Mouse (Mus musculus) neural tube, embryonic 13.5 days (tissue): Measurements from ENCODE around the gene Gm9936. TPM values are rescaled to one million over a fixed set of nuclear protein-coding genes. Genes with fewer than 3 reads are reported as not detected.
"Not testable (repeated sequence)": the region's sequence is repeated elsewhere in the genome, so short reads cannot be mapped to it uniquely, and the experiment has no call there.

Source experiments
- ATAC-seq: fragments of 200-750 bp; cut with Nextera tagmentation; 2 replicates; pipeline ENCODE4 v1.8.0; 2017; ENCODE audit warnings: low read depth, mild to moderate bottlenecking, moderate TSS enrichment, moderate library complexity
- H3K27ac ChIP-seq: fragments of 300-500 bp; sonication (generic); replicated peaks from 2 replicates; pipeline ENCODE4 v1.5.1; 2015; ENCODE audit warnings: moderate library complexity, mild to moderate bottlenecking, inconsistent platforms
- H3K27me3 ChIP-seq: fragments of 300-500 bp; sonication (generic); 2 replicates; pipeline ENCODE4 v1.6.1; 2015; ENCODE audit warnings: mild to moderate bottlenecking, inconsistent platforms
- H3K36me3 ChIP-seq: fragments of 300-500 bp; sonication (generic); 2 replicates; pipeline ENCODE4 v1.6.1; 2015; ENCODE audit warnings: mild to moderate bottlenecking, inconsistent platforms
- H3K4me1 ChIP-seq: fragments of 300-500 bp; sonication (generic); replicated peaks from 2 replicates; pipeline ENCODE4 v1.6.1; 2015; ENCODE audit warnings: inconsistent platforms
- H3K4me2 ChIP-seq: fragments of 300-500 bp; sonication (generic); 2 replicates; pipeline ENCODE4 v1.6.1; 2015; ENCODE audit warnings: inconsistent platforms, mild to moderate bottlenecking, moderate library complexity
- H3K4me3 ChIP-seq: fragments of 300-500 bp; sonication (generic); 2 replicates; pipeline ENCODE4 v1.5.1; 2015; ENCODE audit warnings: mild to moderate bottlenecking, inconsistent platforms
- H3K9ac ChIP-seq: fragments of 300-500 bp; sonication (generic); 2 replicates; pipeline ENCODE4 v1.6.1; 2015; ENCODE audit warnings: moderate library complexity, mild to moderate bottlenecking, inconsistent platforms
- H3K9me3 ChIP-seq: fragments of 300-500 bp; sonication (generic); 2 replicates; pipeline ENCODE4 v1.6.1; 2016; ENCODE audit warnings: inconsistent platforms
- WGBS: fragments of 180-500 bp; shearing (Covaris S2); methylation state at CpG from one replicate; pipeline ENCODE4 v1.1.7; 2015; 5-methylcytosine and 5-hydroxymethylcytosine counted together
- polyA plus RNA-seq: library from polyadenylated mRNA; unstranded; fragments of >200 nt; fragmentation: Nextera tagmentation; extraction: Ambion mirVana; gene quantifications from 2 replicates; pipeline ENCODE4 v1.2.1, GENCODE M21; 2015

Gene Gm9936
- polyA plus RNA-seq, 1 experiment from 2014 or later = 1.3 TPM

GRCm38 (mm10) chr5:114875858-114876257 lies 17.4 kb upstream of the Gm9936 start:
- Histone ChIP-seq H3K9ac (no peak overlapping the region), H3K9me3 (no peaks in the 10 kb centered on the region), H3K4me1 (peaks cover 5% of the 10 kb centered on the region), H3K4me2 (no peak overlapping the region), H3K27ac (no peak overlapping the region), H3K27me3 (no peaks in the 10 kb centered on the region), H3K4me3 (no peak overlapping the region), H3K36me3 (no peaks in the 10 kb centered on the region)
- no peak for ATAC-seq
- 71% methylated on average over 6 of the region's 6 CpGs for WGBS

DNA sequence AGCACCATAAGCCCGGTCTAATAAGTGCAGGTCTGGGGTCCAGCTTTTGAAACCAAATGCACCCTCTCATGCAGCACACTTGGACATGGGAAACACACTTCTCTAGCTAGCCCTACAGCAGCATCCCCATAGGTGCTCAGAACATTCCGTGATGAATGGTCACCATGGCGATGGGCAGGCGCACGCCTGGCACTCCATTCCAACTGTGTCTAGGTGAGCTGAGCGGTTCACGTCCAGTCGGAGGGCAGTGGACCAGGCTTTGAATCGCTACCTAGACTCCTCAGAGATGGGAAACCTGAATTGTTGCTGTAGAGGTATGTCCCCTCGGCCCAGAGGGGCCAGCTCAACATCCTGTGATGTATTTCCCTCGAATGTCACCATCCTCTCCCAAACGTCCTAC lies 6.8 kb upstream of the Gm9936 start:
- H3K36me3 ChIP-seq = no peaks in the 10 kb centered on the region
- ATAC-seq = no peak

GRCm38 (mm10) chr5:114864813-114865212 lies 6.3 kb upstream of the Gm9936 start:
- no peaks in the 10 kb centered on the region for H3K4me1 ChIP-seq

More for the DNA sequence above, 6.8 kb upstream of the Gm9936 start:
- Histone ChIP-seq H3K4me3 (no peak overlapping the region), H3K4me1 (no peaks in the 10 kb centered on the region), H3K9me3 (peaks cover 13% of the 10 kb centered on the region), H3K9ac (no peak overlapping the region), H3K4me2 (no peak overlapping the region), H3K27me3 (no peaks in the 10 kb centered on the region), H3K27ac (no peak overlapping the region)
- 91% methylated on average over 12 of the region's 12 CpGs for WGBS

DNA sequence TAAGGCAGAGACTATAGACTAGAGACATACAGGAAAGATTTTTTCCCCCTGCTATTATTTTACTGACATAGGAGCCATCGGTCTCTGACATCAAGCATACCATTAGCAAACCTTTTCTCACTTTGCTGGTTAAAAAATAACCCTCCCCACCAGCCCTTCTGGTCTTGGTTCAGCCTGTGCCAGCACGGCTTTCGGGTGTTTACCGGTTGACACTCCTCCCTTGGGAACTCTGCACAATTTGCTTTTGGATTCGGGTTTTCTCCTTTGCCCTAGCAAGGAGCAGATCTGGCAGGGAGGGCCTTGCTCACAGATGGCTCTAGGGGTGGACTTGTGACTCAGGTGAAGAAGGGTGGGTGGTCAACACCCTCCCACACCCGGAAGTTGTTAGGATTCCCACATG lies 3.2 kb upstream of the Gm9936 start:
- WGBS = 80% methylated on average over 6 of the region's 6 CpGs
- Histone ChIP-seq H3K4me2 (no peak overlapping the region), H3K4me1 (0 out of 2 replicates have a peak, but pooled peaks cover 8% of the 10 kb centered on the region), H3K4me3 (no peak overlapping the region), H3K9me3 (no peaks in the 10 kb centered on the region), H3K27ac (no peak overlapping the region), H3K27me3 (peaks cover 12% of the 10 kb centered on the region; the same call in 1 of the 2 replicates), H3K9ac (no peak overlapping the region), H3K36me3 (no peaks in the 10 kb centered on the region)
- no peak for ATAC-seq

More at GRCm38 (mm10) chr5:114864813-114865212, 6.3 kb upstream of the Gm9936 start:
- Histone ChIP-seq H3K4me3 (no peak overlapping the region), H3K9ac (no peak overlapping the region), H3K4me2 (no peak overlapping the region), H3K9me3 (peaks cover 13% of the 10 kb centered on the region), H3K36me3 (no peaks in the 10 kb centered on the region), H3K27ac (no peak overlapping the region), H3K27me3 (no peaks in the 10 kb centered on the region)
- no peak for ATAC-seq
- WGBS = 76% methylated on average over 7 of the region's 7 CpGs

GRCm38 (mm10) chr5:114859253-114859652 lies 771 bp upstream of the Gm9936 start:
- H3K9ac ChIP-seq = peak overlapping the region; percentile 69
- peaks cover 12% of the 10 kb centered on the region; the same call in 1 of the 2 replicates for H3K27me3 ChIP-seq
- H3K36me3 ChIP-seq = no peaks in the 10 kb centered on the region
- no peak overlapping the region for H3K27ac ChIP-seq
- ATAC-seq = peak; percentile 42; the same call in 1 of the 2 replicates
- 6% methylated on average over 18 of the region's 18 CpGs for WGBS
- peak overlapping the region; percentile 61 for H3K4me2 ChIP-seq
- no peaks in the 10 kb centered on the region for H3K9me3 ChIP-seq
- 0 out of 2 replicates have a peak, but pooled peaks cover 8% of the 10 kb centered on the region for H3K4me1 ChIP-seq
- peak overlapping the region; percentile 32 for H3K4me3 ChIP-seq

DNA sequence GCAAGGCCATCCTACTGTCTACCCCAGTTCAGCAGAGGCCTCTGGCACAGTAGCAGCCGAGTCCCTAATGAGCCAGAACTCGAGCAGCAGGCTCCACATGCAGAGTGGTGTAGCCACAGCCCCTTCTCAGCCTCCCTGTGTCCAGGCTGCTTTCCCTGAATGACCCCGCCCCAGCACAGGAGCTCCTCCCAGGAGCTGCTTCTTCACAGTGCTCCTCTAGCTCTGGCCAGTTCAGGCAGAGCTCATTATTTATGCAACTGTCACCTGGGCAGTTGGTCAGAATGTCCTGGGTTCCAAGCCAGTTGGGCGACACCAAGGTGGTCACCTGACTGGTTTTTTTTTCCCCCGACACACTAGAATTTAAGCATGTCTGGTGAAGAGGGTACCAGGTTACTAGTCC lies 5.1 kb downstream of the Gm9936 start, which contains the start of gene 4930519G04Rik:
Gene 4930519G04Rik (plus strand): TSS at position 301 of the 400 bp plus-strand sequence.
- H3K4me3 ChIP-seq, H3K9ac ChIP-seq, ATAC-seq, H3K4me1 ChIP-seq, H3K4me2 ChIP-seq, H3K36me3 ChIP-seq, H3K9me3 ChIP-seq, H3K27ac ChIP-seq, H3K27me3 ChIP-seq: not testable (repeated sequence)
- 75% methylated on average over 3 of the region's 5 CpGs for WGBS

DNA sequence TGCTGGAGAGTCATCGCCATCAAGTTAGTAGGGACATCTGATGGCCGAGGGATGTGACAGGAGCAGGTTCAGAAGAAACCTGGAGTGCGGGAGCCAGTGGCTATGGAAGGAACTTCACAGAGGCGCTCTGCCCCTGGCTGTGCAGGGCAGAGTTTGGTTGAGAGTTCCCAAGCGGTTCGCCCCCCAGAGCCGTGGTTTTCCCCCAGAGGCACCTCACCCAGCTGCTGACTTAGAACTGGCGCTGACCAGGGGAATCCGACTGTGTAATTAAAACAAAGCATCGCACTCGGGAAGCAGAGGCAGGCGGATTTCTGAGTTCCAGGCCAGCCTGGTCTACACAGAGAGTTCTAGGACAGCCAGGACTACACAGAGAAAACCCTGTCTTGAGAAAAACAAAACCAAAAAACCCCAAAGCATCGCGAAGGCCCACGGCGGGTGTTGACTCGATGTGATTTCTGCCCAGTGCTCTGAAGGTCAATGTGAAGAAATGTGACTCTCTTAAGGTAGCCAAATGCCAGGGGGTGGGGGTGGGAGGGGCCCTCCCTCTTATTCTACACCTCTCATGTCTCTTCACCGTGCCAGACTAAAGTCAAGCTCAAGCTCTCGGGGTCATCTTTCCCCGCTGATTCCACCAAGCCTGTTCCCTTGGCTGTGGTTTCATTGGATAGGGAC lies 6.8 kb downstream of the Gm9936 start:
- H3K27ac ChIP-seq = no peak overlapping the region
- 90% methylated on average over 20 of the region's 20 CpGs for WGBS
- H3K9ac ChIP-seq = no peak overlapping the region
- no peak overlapping the region for H3K4me3 ChIP-seq
- no peaks in the 10 kb centered on the region for H3K9me3 ChIP-seq
- H3K4me1 ChIP-seq = no peaks in the 10 kb centered on the region
- no peak overlapping the region for H3K4me2 ChIP-seq
- no peak for ATAC-seq
- H3K36me3 ChIP-seq = no peaks in the 10 kb centered on the region
- no peaks in the 10 kb centered on the region for H3K27me3 ChIP-seq

DNA sequence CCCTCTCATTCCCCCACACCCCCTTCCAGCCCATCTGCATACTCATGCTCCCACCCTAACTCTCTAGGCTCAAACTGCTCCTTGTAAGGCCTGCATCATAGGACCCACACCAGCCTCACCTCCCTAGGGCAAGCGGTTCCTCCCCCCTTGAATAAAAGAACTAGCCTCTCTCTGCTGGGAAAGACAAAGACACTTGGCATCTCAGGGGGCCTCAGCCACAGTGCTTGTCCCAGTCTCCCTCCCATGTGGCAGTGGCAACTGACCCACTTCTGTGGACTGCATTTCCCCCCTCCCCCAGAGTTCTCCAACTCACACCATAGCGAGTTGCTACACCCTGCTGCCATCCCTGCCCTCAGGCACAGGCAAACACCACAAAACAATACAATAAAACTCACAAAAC lies 14.1 kb downstream of the Gm9936 start:
- H3K4me2 ChIP-seq, H3K27ac ChIP-seq, H3K9ac ChIP-seq, ATAC-seq, H3K9me3 ChIP-seq, H3K27me3 ChIP-seq, H3K36me3 ChIP-seq, H3K4me3 ChIP-seq: not testable (repeated sequence)
- 49% methylated on average over 2 of the region's 2 CpGs for WGBS
- peaks cover 26% of the 10 kb centered on the region for H3K4me1 ChIP-seq

DNA sequence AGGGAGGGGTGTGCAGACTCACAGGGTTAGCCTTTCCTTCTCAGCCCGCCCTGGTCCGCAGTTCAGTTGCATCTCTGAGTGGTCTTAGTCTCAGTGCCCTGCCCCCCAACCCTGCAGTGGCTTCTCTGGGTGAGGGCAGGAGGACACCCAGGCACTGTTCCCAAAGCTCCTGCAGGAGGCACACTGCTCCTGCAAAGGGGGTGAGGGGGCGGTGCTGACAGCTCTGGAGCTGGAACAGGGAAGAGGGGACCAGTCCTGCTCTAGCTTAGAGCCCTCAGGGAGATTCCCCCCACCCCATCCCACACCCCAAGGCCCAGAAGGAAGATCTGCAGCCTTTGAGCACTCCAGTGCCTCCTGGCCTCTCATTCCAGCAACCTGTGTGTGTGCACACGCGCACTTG lies 15.8 kb downstream of the Gm9936 start:
- Histone ChIP-seq H3K9me3 (no peaks in the 10 kb centered on the region), H3K4me2 (no peak overlapping the region), H3K4me3 (no peak overlapping the region), H3K27me3 (no peaks in the 10 kb centered on the region), H3K36me3 (no peaks in the 10 kb centered on the region), H3K27ac (peak overlapping the region; percentile 49; the same call in 1 of the 2 replicates), H3K9ac (no peak overlapping the region), H3K4me1 (peaks cover 26% of the 10 kb centered on the region)
- WGBS = 68% methylated on average over 5 of the region's 5 CpGs
- 0 out of 2 replicates have a peak, but pooled peaks have one; percentile 57 for ATAC-seq

- not testable (repeated sequence) for H3K4me3 ChIP-seq, H3K4me2 ChIP-seq, H3K9ac ChIP-seq, H3K36me3 ChIP-seq, H3K9me3 ChIP-seq, H3K27me3 ChIP-seq
- WGBS = 59% methylated on average over 3 of the region's 3 CpGs
- Histone ChIP-seq H3K27ac (peak overlapping the region; percentile 28; the same call in 1 of the 2 replicates), H3K4me1 (peaks cover 26% of the 10 kb centered on the region)
- 0 out of 2 replicates have a peak, but pooled peaks have one; percentile 62 for ATAC-seq
Measured at GRCm38 (mm10) chr5:114842155-114842554, 16.3 kb downstream of the Gm9936 start.

DNA sequence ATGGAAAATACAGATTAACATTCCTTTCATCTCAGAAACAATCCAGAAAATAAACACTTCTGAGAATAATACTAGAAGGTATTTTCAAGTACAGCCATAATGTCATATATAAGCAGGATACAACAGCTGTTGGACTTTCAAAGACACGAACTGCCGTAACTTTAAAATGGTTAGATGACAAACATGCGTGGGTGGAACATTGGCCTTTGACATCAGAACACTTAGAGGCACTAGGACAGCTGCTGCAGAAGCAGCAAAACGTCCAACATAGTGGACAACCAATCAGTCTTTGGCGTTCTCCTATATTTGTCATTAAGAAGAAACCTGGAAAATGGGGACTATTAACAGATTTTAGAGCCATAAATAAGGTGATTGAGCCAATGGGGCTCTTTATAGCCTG lies 18.0 kb downstream of the Gm9936 start:
- H3K9ac ChIP-seq, H3K9me3 ChIP-seq, H3K27ac ChIP-seq, H3K36me3 ChIP-seq, H3K27me3 ChIP-seq, H3K4me3 ChIP-seq, H3K4me2 ChIP-seq, ATAC-seq: not testable (repeated sequence)
- H3K4me1 ChIP-seq = peaks cover 26% of the 10 kb centered on the region
- 61% methylated on average over 5 of the region's 5 CpGs for WGBS

DNA sequence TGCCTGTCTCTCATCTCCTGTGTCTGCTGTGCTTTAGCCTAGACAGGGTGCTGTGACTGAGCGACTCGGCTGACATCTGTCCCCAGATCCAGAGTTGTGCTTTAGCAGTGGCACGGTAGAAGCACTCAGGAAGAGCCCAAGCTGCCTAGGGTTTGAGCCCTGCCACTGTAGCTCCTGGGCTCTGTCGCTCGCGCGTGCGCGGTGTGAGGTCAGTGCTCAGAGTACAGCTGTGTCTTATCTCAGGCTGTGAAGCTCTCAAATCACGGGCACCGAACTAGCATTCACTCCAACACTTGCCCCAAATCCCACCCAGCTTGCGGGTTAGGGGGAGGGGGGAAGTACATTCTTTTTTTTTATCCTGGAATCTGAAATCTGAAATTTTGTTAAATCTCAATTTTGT lies 21.6 kb downstream of the Gm9936 start:
- no peak overlapping the region for H3K4me3 ChIP-seq
- H3K27me3 ChIP-seq = no peaks in the 10 kb centered on the region
- no peaks in the 10 kb centered on the region for H3K36me3 ChIP-seq
- peaks cover 5% of the 10 kb centered on the region for H3K4me1 ChIP-seq
- H3K4me2 ChIP-seq = no peak overlapping the region
- no peak for ATAC-seq
- H3K9ac ChIP-seq = no peak overlapping the region
- 72% methylated on average over 12 of the region's 12 CpGs for WGBS
- no peaks in the 10 kb centered on the region for H3K9me3 ChIP-seq
- no peak overlapping the region for H3K27ac ChIP-seq

DNA sequence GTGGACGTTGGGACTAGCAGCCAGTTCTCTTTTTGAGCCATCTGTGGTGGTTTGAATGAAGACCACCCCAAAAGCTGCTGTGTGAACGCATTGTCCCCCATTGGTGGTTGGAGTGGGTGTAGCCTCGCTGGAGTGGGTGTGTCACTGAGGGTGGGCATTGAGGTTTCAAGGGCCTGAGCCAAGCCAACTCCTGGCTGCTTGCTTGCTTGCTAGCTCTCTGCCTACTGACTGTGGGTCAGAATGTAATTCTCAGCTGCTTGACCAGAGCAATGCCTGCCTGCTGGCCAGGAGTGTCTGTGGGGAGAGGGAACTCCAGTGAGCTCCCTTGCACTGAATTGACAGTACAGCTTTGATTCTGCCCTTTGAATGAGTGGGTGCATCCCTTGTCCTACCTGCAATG lies 28.7 kb downstream of the Gm9936 start:
- no peak overlapping the region for H3K9ac ChIP-seq
- no peak overlapping the region for H3K4me3 ChIP-seq
- no peaks in the 10 kb centered on the region for H3K9me3 ChIP-seq
- no peak for ATAC-seq
- H3K27me3 ChIP-seq = no peaks in the 10 kb centered on the region
- 69% methylated on average over 3 of the region's 3 CpGs for WGBS
- H3K4me1 ChIP-seq = peaks cover 10% of the 10 kb centered on the region
- no peaks in the 10 kb centered on the region for H3K36me3 ChIP-seq
- no peak overlapping the region for H3K4me2 ChIP-seq
- no peak overlapping the region for H3K27ac ChIP-seq
